Mouse (Mus musculus): ENCODE data around the gene Nipsnap2. TPM values are rescaled to one million over a fixed set of nuclear protein-coding genes. Genes with fewer than 3 reads are reported as not detected.

Gene Nipsnap2
- polyA plus RNA-seq, 1 experiment = 16.3 TPM

DNA sequence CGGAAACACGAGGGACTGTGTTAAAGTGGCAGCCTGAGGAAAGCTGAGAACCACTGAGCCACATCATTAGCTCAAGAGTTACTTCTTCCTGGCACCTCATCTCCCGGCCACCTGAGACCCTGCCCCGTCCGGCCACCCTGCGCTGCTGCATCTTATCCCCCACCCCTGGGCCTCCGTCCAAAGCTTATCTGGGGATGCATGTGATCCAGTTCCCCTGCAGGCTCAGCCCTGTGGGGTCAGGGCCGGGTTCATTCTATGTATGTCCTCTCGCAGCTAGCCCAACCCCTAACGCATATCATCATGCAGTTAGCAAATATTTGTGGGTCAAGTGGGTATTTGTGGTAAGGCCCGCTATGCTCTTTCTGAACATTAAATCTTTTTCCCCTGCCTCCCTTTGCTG, 4.4 kb downstream of the Nipsnap2 start:
- H3K4me3 ChIP-seq (ENCODE audit: extremely low read depth, insufficient read depth, insufficient read length) = no peak overlapping the region
- TF ChIP-seq CTCF (IDR thresholded peaks at IDR 0.05; ENCODE audit: extremely low read depth, insufficient read depth, insufficient read length, insufficient replicate concordance) (no peak), POLR2A (IDR thresholded peaks at IDR 0.05; ENCODE audit: low read depth, low read length) (no peak)
- H3K4me1 ChIP-seq (ENCODE audit: control insufficient read depth, insufficient read depth, insufficient read length) = no peaks in the 10 kb centered on the region
- H3K36me3 ChIP-seq (ENCODE audit: control insufficient read depth, insufficient read depth, low read length) = no peaks in the 10 kb centered on the region
- no peak overlapping the region for H3K27ac ChIP-seq (ENCODE audit: insufficient read depth, low read length)
- H3K27me3 ChIP-seq (ENCODE audit: control insufficient read depth, insufficient read depth, low read length) = no peaks in the 10 kb centered on the region
- 62% methylated on average over 11 of the region's 11 CpGs for WGBS
- no peak for DNase-seq (ENCODE audit: low read depth in 1 of 2, low spot score in 2 of 2)

DNA sequence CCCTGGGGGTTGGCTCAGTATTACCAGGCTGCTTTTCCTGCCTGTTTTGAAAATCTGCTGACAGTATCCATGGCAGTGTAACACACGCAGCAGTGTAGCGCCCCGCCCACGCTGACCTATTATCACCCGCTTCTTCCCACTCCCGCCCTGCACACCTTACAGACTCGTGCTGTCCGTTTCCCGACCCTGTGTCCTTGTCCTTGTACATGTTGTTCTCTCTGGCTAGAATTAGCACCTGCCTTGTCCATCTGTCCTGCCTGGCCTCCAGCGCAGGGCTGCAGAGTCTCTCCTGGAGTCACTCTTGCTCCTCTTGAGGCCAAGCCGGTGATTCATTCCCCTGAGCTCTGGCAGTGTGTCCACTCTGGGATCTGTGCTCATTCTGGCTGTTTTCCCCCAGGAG, 5.5 kb downstream of the Nipsnap2 start:
- 69% methylated on average over 11 of the region's 11 CpGs for whole genome bisulfite sequencing
- no peak overlapping the region for H3K4me3 ChIP-seq (ENCODE audit: extremely low read depth, insufficient read depth, insufficient read length)
- no peak overlapping the region for H3K27ac ChIP-seq (ENCODE audit: insufficient read depth, low read length)
- DNase-seq (ENCODE audit: low read depth in 1 of 2, low spot score in 2 of 2) = no peak
- no peak for TF ChIP-seq POLR2A (IDR thresholded peaks at IDR 0.05; ENCODE audit: low read depth, low read length)
- H3K27me3 ChIP-seq (ENCODE audit: control insufficient read depth, insufficient read depth, low read length) = no peaks in the 10 kb centered on the region
- no peaks in the 10 kb centered on the region for H3K36me3 ChIP-seq (ENCODE audit: control insufficient read depth, insufficient read depth, low read length)
- no peaks in the 10 kb centered on the region for H3K4me1 ChIP-seq (ENCODE audit: control insufficient read depth, insufficient read depth, insufficient read length)

DNA sequence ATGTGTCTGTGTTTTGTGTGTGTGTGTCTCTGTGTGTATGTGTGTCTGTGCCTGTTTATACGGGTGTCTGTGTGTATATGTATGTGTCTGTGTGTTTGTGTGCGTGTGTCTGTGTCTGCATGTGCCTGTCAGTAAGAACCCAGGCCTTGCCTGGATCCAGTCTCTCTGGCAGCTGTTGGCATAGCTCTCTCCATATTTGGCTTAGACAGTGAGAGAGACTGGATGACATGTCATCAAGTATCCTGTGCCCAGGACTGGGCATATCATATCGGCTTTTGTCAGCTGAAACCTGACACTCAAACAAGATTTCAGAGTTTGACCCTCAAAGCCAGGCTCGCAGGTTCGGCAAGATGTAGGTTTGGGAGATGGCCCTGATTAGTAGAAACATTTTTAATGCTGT, 6.2 kb downstream of the Nipsnap2 start:
- WGBS = 86% methylated on average over 5 of the region's 5 CpGs
- no peak for TF ChIP-seq CTCF (IDR thresholded peaks at IDR 0.05; ENCODE audit: extremely low read depth, insufficient read depth, insufficient read length, insufficient replicate concordance)
- TF ChIP-seq POLR2A (IDR thresholded peaks at IDR 0.05; ENCODE audit: low read depth, low read length) = no peak
- Histone ChIP-seq H3K27me3 (ENCODE audit: control insufficient read depth, insufficient read depth, low read length) (no peaks in the 10 kb centered on the region), H3K36me3 (ENCODE audit: control insufficient read depth, insufficient read depth, low read length) (no peaks in the 10 kb centered on the region), H3K27ac (ENCODE audit: insufficient read depth, low read length) (no peak overlapping the region), H3K4me1 (ENCODE audit: control insufficient read depth, insufficient read depth, insufficient read length) (no peaks in the 10 kb centered on the region), H3K4me3 (ENCODE audit: extremely low read depth, insufficient read depth, insufficient read length) (no peak overlapping the region)
- DNase-seq (ENCODE audit: low read depth in 1 of 2, low spot score in 2 of 2) = no peak

DNA sequence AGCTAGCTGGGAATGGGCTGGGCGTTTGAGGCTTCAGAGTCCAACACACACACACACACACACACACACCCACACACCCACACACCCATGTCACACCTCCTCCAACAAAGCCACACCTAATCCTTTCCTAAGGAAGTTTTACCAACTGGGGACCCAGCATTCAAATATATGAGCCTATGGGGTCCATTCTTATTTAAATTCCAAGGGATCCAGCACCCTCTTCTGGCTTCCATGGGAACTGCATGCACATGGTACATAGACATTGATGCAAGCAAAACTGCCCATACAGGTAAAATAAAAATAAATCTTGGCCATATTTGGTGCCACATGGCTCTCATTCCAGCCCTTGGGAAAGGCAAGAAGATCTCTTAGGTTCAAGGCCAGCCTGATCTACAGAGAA, 16.1 kb downstream of the Nipsnap2 start:
- no peaks in the 10 kb centered on the region for H3K27me3 ChIP-seq (ENCODE audit: control insufficient read depth, insufficient read depth, low read length)
- no peak overlapping the region for H3K4me3 ChIP-seq (ENCODE audit: extremely low read depth, insufficient read depth, insufficient read length)
- H3K36me3 ChIP-seq (ENCODE audit: control insufficient read depth, insufficient read depth, low read length) = peaks cover 7% of the 10 kb centered on the region
- 83% methylated on average over 1 of the region's 1 CpGs for WGBS
- TF ChIP-seq POLR2A (IDR thresholded peaks at IDR 0.05; ENCODE audit: low read depth, low read length) = no peak
- TF ChIP-seq CTCF (IDR thresholded peaks at IDR 0.05; ENCODE audit: extremely low read depth, insufficient read depth, insufficient read length, insufficient replicate concordance) = no peak
- no peak for DNase-seq (ENCODE audit: low read depth in 1 of 2, low spot score in 2 of 2)
- no peak overlapping the region for H3K27ac ChIP-seq (ENCODE audit: insufficient read depth, low read length)
- H3K4me1 ChIP-seq (ENCODE audit: control insufficient read depth, insufficient read depth, insufficient read length) = no peaks in the 10 kb centered on the region

- no peak overlapping the region for H3K4me3 ChIP-seq (ENCODE audit: extremely low read depth, insufficient read depth, insufficient read length)
- no peaks in the 10 kb centered on the region for H3K27me3 ChIP-seq (ENCODE audit: control insufficient read depth, insufficient read depth, low read length)
- H3K36me3 ChIP-seq (ENCODE audit: control insufficient read depth, insufficient read depth, low read length) = peaks cover 14% of the 10 kb centered on the region
- no peaks in the 10 kb centered on the region for H3K4me1 ChIP-seq (ENCODE audit: control insufficient read depth, insufficient read depth, insufficient read length)
- no peak for TF ChIP-seq POLR2A (IDR thresholded peaks at IDR 0.05; ENCODE audit: low read depth, low read length)
- no peak for TF ChIP-seq CTCF (IDR thresholded peaks at IDR 0.05; ENCODE audit: extremely low read depth, insufficient read depth, insufficient read length, insufficient replicate concordance)
- H3K27ac ChIP-seq (ENCODE audit: insufficient read depth, low read length) = no peak overlapping the region
- WGBS = 85% methylated on average over 7 of the region's 7 CpGs
- DNase-seq (ENCODE audit: low read depth in 1 of 2, low spot score in 2 of 2) = no peak
These were observed 18.1 kb downstream of the Nipsnap2 start for GRCm38 (mm10) chr5:129742903-129743488.

DNA sequence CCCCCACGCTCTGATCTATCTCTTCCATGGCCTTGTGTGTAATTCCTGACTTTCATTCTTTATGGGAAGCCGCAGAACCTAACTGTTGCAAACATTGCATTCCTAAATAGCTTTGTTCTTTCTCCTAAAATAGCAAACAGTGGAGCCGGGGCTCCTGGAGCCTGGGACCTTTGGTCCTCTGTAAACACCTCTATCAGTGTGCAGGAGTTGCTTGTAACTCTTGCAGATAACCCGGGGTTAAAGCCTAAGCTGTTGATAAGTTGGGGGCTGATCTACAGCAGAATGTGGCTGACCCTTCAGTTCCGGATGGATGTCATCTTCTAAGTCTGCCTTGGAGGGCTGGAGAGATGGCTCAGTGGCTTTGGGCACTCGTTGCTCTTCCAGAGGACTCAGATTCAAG, 19.2 kb downstream of the Nipsnap2 start:
- no peak overlapping the region for H3K4me3 ChIP-seq (ENCODE audit: extremely low read depth, insufficient read depth, insufficient read length)
- H3K27me3 ChIP-seq (ENCODE audit: control insufficient read depth, insufficient read depth, low read length) = no peaks in the 10 kb centered on the region
- peaks cover 15% of the 10 kb centered on the region for H3K36me3 ChIP-seq (ENCODE audit: control insufficient read depth, insufficient read depth, low read length)
- no peak overlapping the region for H3K27ac ChIP-seq (ENCODE audit: insufficient read depth, low read length)
- 82% methylated on average over 6 of the region's 6 CpGs for WGBS
- no peak for TF ChIP-seq POLR2A (IDR thresholded peaks at IDR 0.05; ENCODE audit: low read depth, low read length)
- TF ChIP-seq CTCF (IDR thresholded peaks at IDR 0.05; ENCODE audit: extremely low read depth, insufficient read depth, insufficient read length, insufficient replicate concordance) = no peak
- no peak for DNase-seq (ENCODE audit: low read depth in 1 of 2, low spot score in 2 of 2)
- no peaks in the 10 kb centered on the region for H3K4me1 ChIP-seq (ENCODE audit: control insufficient read depth, insufficient read depth, insufficient read length)

DNA sequence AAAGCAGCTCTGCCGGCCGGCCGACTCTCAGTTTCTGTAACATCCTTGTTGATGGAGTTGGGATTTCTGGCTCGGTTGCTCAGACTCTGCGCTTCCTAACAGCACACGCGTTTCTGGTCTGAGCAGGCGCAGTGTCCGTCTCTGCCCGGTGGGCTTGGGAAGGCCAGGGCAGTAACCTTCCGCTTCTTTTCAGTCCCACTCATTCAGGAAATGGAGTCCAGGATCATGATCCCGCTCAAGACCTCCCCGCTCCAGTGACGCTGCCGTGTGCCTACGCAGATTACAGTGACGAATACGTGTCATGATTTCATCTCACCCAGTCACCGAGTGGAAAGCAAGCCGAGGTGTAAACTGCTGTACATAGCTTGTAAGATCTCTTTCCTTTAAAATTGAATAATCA, 32.0 kb downstream of the Nipsnap2 start:
- Histone ChIP-seq H3K27me3 (ENCODE audit: control insufficient read depth, insufficient read depth, low read length) (no peaks in the 10 kb centered on the region), H3K36me3 (ENCODE audit: control insufficient read depth, insufficient read depth, low read length) (peaks cover 8% of the 10 kb centered on the region), H3K27ac (ENCODE audit: insufficient read depth, low read length) (no peak overlapping the region), H3K4me3 (ENCODE audit: extremely low read depth, insufficient read depth, insufficient read length) (no peak overlapping the region), H3K4me1 (ENCODE audit: control insufficient read depth, insufficient read depth, insufficient read length) (no peaks in the 10 kb centered on the region)
- WGBS = 96% methylated on average over 20 of the region's 20 CpGs
- TF ChIP-seq CTCF (IDR thresholded peaks at IDR 0.05; ENCODE audit: extremely low read depth, insufficient read depth, insufficient read length, insufficient replicate concordance) = no peak
- DNase-seq (ENCODE audit: low read depth in 1 of 2, low spot score in 2 of 2) = no peak
